Mouse (Mus musculus): ENCODE data around the gene Gm40460. TPM values are rescaled to one million over a fixed set of nuclear protein-coding genes. Genes with fewer than 3 reads are reported as not detected.
"Not testable (repeated sequence)": the region's sequence is repeated elsewhere in the genome, so short reads cannot be mapped to it uniquely, and the experiment has no call there.

Gene Gm40460
- total RNA-seq, 2 experiments from 2014 or later = not detected

- no peak for DNase-seq (ENCODE audit: low spot score in 2 of 2)
- H3K4me3 ChIP-seq = no peak overlapping the region
- TF ChIP-seq CTCF (conservative IDR thresholded peaks at IDR 0.05) = no peak
- no peak overlapping the region for H3K27ac ChIP-seq
Observed at GRCm38 (mm10) chr7:142224518-142224917, 16.4 kb downstream of the Gm40460 start.

GRCm38 (mm10) chr7:142212136-142212535 lies 28.7 kb downstream of the Gm40460 start:
- H3K4me3 ChIP-seq; DNase-seq (ENCODE audit: low spot score in 2 of 2); H3K27ac ChIP-seq: not testable (repeated sequence)

- DNase-seq (ENCODE audit: low spot score in 2 of 2) = no peak
- Histone ChIP-seq H3K4me3 (no peak within 1 kb of the TSS), H3K27ac (no peak within 1 kb of the TSS)
- no peak for TF ChIP-seq CTCF (conservative IDR thresholded peaks at IDR 0.05)
Observed at GRCm38 (mm10) chr7:142211559-142211958, 29.3 kb downstream of the Gm40460 start, which contains the start of gene Gm7579. Gm7579 (plus strand) TSS chr7:142211859.

- not testable (repeated sequence) for DNase-seq (ENCODE audit: low spot score in 2 of 2); H3K4me3 ChIP-seq; H3K27ac ChIP-seq
Observed at GRCm38 (mm10) chr7:142206891-142207290, 34.0 kb downstream of the Gm40460 start.

GRCm38 (mm10) chr7:142205488-142205887 lies 35.4 kb downstream of the Gm40460 start:
- H3K4me3 ChIP-seq = no peak overlapping the region
- no peak for TF ChIP-seq CTCF (conservative IDR thresholded peaks at IDR 0.05)
- no peak for DNase-seq (ENCODE audit: low spot score in 2 of 2)
- no peak overlapping the region for H3K27ac ChIP-seq

GRCm38 (mm10) chr7:142201064-142201463 lies 39.8 kb downstream of the Gm40460 start, which contains the start of gene Krtap5-3:
Krtap5-3 (plus strand) TSS chr7:142201364.
- Histone ChIP-seq H3K27ac (no peak within 1 kb of the TSS), H3K4me3 (no peak within 1 kb of the TSS)
- TF ChIP-seq CTCF (conservative IDR thresholded peaks at IDR 0.05) = no peak
- DNase-seq (ENCODE audit: low spot score in 2 of 2) = no peak

GRCm38 (mm10) chr7:142198748-142199147 lies 42.1 kb downstream of the Gm40460 start:
- no peak for TF ChIP-seq CTCF (conservative IDR thresholded peaks at IDR 0.05)
- DNase-seq (ENCODE audit: low spot score in 2 of 2) = peak in 1 of 2 experiments; percentile 13
- no peak overlapping the region for H3K27ac ChIP-seq
- no peak overlapping the region for H3K4me3 ChIP-seq

Other genes starting within 250 kb of the Gm40460 start
- gene Mob2, start 180.0 kb downstream of the Gm40460 start, total RNA-seq (2021) = 10 to 100 TPM; 29.0 to 29.3 TPM
- 100 to 1,000 TPM; 126 to 127 TPM for gene Dusp8, start 145.2 kb downstream of the Gm40460 start, total RNA-seq (2021)
- gene Gm45618, start 120.3 kb downstream of the Gm40460 start, total RNA-seq (2021) = not detected
- not detected for gene Gm39115, start 105.0 kb downstream of the Gm40460 start, total RNA-seq (2021)
- gene Gm45337, start 96.5 kb downstream of the Gm40460 start, total RNA-seq (2021) = not detected
- gene Gm29735, start 84.0 kb downstream of the Gm40460 start, total RNA-seq (2021) = not detected
- gene Gm4553, start 75.3 kb downstream of the Gm40460 start, total RNA-seq (2021) = not detected
- gene Krtap5-2, start 65.1 kb downstream of the Gm40460 start, total RNA-seq (2021) = not detected
- not detected for gene Gm10153, start 50.7 kb downstream of the Gm40460 start, total RNA-seq (2021)
- gene Krtap5-3, start 39.7 kb downstream of the Gm40460 start, total RNA-seq (2021) = not detected
- not detected for gene Gm7579, start 29.2 kb downstream of the Gm40460 start, total RNA-seq (2021)
- gene Krtap5-5, start 11.1 kb downstream of the Gm40460 start, total RNA-seq (2021) = not detected
- gene Gm2431, start 17.3 kb upstream of the Gm40460 start, total RNA-seq (2021) = not detected
- not detected for gene Gm4559, start 33.3 kb upstream of the Gm40460 start, total RNA-seq (2021)
- gene Krtap5-1, start 56.0 kb upstream of the Gm40460 start, total RNA-seq (2021) = not detected
- not detected for gene Krtap5-4, start 62.5 kb upstream of the Gm40460 start, total RNA-seq (2021)
- 10 to 100 TPM; 35.3 to 38.6 TPM for gene Ifitm10, start 132.7 kb upstream of the Gm40460 start, total RNA-seq (2021)
- 1 to 10 TPM in 1 of 2 experiments, not detected in 1; 4.4 TPM for gene Gm49369, start 141.6 kb upstream of the Gm40460 start, total RNA-seq (2021)
- 100 to 1,000 TPM; 291 to 297 TPM for gene Ctsd, start 147.0 kb upstream of the Gm40460 start, total RNA-seq (2021)
- not detected for gene Syt8, start 193.8 kb upstream of the Gm40460 start, total RNA-seq (2021)
- gene Tnni2, start 200.7 kb upstream of the Gm40460 start, total RNA-seq (2021) = not detected
- gene Lsp1, start 219.7 kb upstream of the Gm40460 start, total RNA-seq (2021) = 1 to 10 TPM; 1.4 to 1.7 TPM

All from layer of hippocampus, adult 2 months (tissue).